Mouse (Mus musculus) lung, adult 2 months (tissue): Measurements from ENCODE around the gene Ly6g6e.

Source experiments
- CTCF ChIP-seq: fragments of 200-500 bp; IDR thresholded peaks from 2 replicates; pipeline ENCODE4 v1.5.1; 2011; ENCODE audit warnings: mild to moderate bottlenecking, low read length, control low read depth; ENCODE audit not compliant: insufficient read depth
- POLR2A ChIP-seq: fragments of 200-500 bp; IDR thresholded peaks from 2 replicates; pipeline ENCODE4 v1.6.1; 2011; ENCODE audit warnings: low read depth, mild to moderate bottlenecking, control low read depth, low read length, borderline replicate concordance; ENCODE audit errors: extremely low read depth

DNA sequence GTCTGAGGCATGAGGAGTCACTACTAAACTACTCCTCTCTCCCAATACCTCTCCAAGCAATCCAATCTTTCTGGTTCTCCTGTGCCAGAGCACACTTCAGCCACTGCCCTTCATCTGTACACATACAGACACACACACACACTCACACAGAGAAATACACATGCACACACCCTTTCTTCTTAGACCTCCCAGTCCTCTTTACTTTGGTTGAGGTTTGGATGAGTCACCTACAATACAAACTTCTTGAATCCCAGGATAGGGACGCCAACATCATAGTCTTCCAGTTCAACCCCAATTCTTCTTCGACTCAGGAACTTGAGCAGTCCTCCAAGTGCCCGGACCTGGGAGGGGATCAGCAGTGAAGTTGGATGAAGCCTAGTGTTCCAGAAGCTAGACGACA, 32.9 kb upstream of the Ly6g6e start:
- no peak for TF ChIP-seq POLR2A
- no peak for TF ChIP-seq CTCF
